Mouse (Mus musculus) limb, embryonic 11.5 days (tissue): ENCODE results near the gene Rbms2. TPM values are rescaled to one million over a fixed set of nuclear protein-coding genes. Genes with fewer than 3 reads are reported as not detected.
"Not testable (repeated sequence)": the region's sequence is repeated elsewhere in the genome, so short reads cannot be mapped to it uniquely, and the experiment has no call there.

Source experiments
- ATAC-seq: fragments of 200-750 bp; cut with Nextera tagmentation; 2 replicates; pipeline ENCODE4 v1.8.0; 2017; ENCODE audit warnings: low read depth; ENCODE audit not compliant: insufficient number of reproducible peaks, low FRiP score, low TSS enrichment
- DNase-seq: peaks from one replicate; pipeline ENCODE4 v3.0.0-alpha.2; 2015; ENCODE audit warnings: low spot score
- H3K27ac ChIP-seq: fragments of 300-500 bp; sonication (generic); replicated peaks from 2 replicates; pipeline ENCODE4 v1.5.1; 2014; ENCODE audit warnings: low read depth, mild to moderate bottlenecking, low read length
- H3K27me3 ChIP-seq: fragments of 300-500 bp; sonication (generic); 2 replicates; pipeline ENCODE4 v1.6.1; 2014; ENCODE audit warnings: mild to moderate bottlenecking, low read length, mixed read lengths; ENCODE audit not compliant: control insufficient read depth, insufficient read depth
- H3K36me3 ChIP-seq: fragments of 300-500 bp; sonication (generic); 2 replicates; pipeline ENCODE4 v1.6.1; 2014; ENCODE audit warnings: mild to moderate bottlenecking, low read length, moderate library complexity, mixed read lengths; ENCODE audit not compliant: control insufficient read depth, insufficient read depth
- H3K4me1 ChIP-seq: fragments of 300-500 bp; sonication (generic); 2 replicates; pipeline ENCODE4 v1.6.1; 2014; ENCODE audit warnings: low read length, mixed read lengths; ENCODE audit not compliant: control insufficient read depth, insufficient read depth
- H3K4me2 ChIP-seq: fragments of 300-500 bp; sonication (generic); 2 replicates; pipeline ENCODE4 v1.6.1; 2014; ENCODE audit warnings: low read depth, mild to moderate bottlenecking, moderate library complexity; ENCODE audit not compliant: severe bottlenecking
- H3K4me3 ChIP-seq: fragments of 300-500 bp; sonication (generic); 2 replicates; pipeline ENCODE4 v1.5.1; 2014; ENCODE audit warnings: low read depth, low read length
- H3K9ac ChIP-seq: fragments of 300-500 bp; sonication (generic); 2 replicates; pipeline ENCODE4 v1.6.1; 2014; ENCODE audit warnings: mild to moderate bottlenecking, low read length
- H3K9me3 ChIP-seq: fragments of 300-500 bp; sonication (generic); 2 replicates; pipeline ENCODE4 v1.6.1; 2016; ENCODE audit warnings: low read length; ENCODE audit not compliant: control insufficient read depth
- WGBS: fragments of 180-500 bp; shearing (Covaris S2); extraction: QIAGEN DNeasy Blood & Tissue Kit; methylation state at CpG from one replicate; pipeline ENCODE4 v1.1.7; 2014; 5-methylcytosine and 5-hydroxymethylcytosine counted together
- polyA plus RNA-seq: library from polyadenylated mRNA; unstranded; fragments of >200 nt; fragmentation: Nextera tagmentation; extraction: Ambion mirVana; gene quantifications from 2 replicates; pipeline ENCODE4 v1.2.1, GENCODE M21; 2014

The Rbms2 gene
- polyA plus RNA-seq, 1 experiment from 2014 or later = 25.2 TPM

DNA sequence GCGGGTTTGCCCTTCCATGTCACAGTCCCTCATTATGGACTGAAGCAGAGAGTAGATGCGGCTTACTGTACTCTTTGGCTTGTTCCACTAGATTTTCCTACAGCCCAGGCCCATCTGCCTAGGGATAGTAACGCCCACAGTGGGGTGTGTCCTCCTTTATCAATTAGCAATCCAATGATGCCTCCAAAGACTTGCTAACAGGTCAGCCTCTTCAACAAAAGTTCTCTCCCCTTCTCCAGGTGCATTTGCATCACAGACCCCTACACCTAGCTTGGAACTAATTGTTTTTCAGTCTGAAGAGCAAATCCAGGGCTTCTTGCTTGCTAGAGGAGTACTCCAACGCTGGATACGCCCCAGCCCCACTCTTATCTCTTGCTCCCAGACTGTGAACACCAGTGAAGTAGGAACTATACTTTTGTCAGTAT is 7.1 kb upstream of the Rbms2 start:
- Histone ChIP-seq H3K27me3 (no peaks in the 10 kb centered on the region), H3K9me3 (no peaks in the 10 kb centered on the region)
- WGBS = 68% methylated on average over 5 of the region's 5 CpGs

DNA sequence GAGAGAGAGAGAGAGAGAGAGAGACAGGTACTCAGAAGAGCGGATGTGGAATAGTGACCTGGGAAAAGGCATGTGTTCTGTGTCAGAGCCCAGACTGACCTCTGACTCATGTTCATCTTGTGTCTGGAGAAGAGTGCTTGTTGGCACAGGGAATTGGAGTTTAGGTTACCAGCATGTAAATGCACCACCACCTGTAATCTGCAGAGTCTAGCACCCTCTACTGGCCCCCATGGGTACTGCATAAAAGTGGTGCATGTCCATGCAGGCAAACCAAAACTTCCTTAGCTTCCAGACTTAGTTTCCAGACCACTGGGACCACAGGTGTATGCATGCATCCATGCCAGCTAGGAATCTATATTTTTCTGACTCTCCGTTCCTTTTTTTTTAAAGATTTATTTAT is 5.9 kb upstream of the Rbms2 start:
- Histone ChIP-seq H3K4me1 (no peaks in the 10 kb centered on the region), H3K27ac (no peak overlapping the region), H3K4me3 (no peak overlapping the region), H3K9ac (no peak overlapping the region), H3K4me2 (no peak overlapping the region), H3K36me3 (no peaks in the 10 kb centered on the region), H3K27me3 (no peaks in the 10 kb centered on the region), H3K9me3 (no peaks in the 10 kb centered on the region)
- peak; percentile 96 for DNase-seq
- ATAC-seq = peak; percentile 55
- 67% methylated on average over 2 of the region's 2 CpGs for WGBS

More for the DNA sequence above, 7.1 kb upstream of the Rbms2 start:
- no peak overlapping the region for H3K27ac ChIP-seq
- no peak overlapping the region for H3K4me3 ChIP-seq
- no peak overlapping the region for H3K9ac ChIP-seq
- no peaks in the 10 kb centered on the region for H3K4me1 ChIP-seq
- DNase-seq (no peak), ATAC-seq (no peak)
- H3K36me3 ChIP-seq = no peaks in the 10 kb centered on the region
- no peak overlapping the region for H3K4me2 ChIP-seq

DNA sequence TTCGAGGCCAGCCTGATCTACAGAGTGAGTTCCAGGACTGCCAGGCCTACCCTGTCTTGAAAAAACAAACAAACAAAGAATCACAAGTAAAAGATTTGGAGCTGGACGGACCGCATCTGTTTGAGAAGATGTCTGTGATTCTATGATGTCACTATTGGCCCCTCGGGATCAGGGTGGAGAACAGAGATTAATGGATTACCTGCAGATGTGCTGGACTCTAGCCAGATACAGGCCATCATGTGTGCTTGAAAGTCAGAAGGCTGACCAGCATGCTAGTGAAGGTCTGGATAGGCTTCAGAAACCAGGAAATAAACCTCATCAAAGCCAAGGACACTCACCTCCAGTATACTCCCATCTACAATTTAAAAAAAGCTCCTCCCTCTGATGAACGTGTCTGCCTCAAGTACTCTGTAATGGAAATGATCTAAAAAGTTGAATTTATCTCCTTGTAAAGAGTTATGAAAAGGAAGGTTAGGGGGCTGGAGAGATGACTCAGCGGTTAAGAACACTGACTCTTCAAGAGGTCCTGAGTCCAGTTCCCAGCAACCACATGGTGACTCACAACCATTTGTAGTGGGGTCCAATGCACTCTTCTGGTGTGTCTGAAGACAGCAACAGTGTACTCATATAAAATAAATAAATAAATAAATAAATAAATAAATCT is 5.3 kb upstream of the Rbms2 start:
- Histone ChIP-seq H3K36me3 (no peaks in the 10 kb centered on the region), H3K4me2 (no peak overlapping the region), H3K27ac (no peak overlapping the region), H3K4me3 (no peak overlapping the region), H3K9ac (no peak overlapping the region), H3K9me3 (no peaks in the 10 kb centered on the region), H3K27me3 (no peaks in the 10 kb centered on the region), H3K4me1 (no peaks in the 10 kb centered on the region)
- WGBS = 85% methylated on average over 6 of the region's 6 CpGs
- DNase-seq (no peak), ATAC-seq (peak; percentile 11; the same call in 1 of the 2 replicates)

DNA sequence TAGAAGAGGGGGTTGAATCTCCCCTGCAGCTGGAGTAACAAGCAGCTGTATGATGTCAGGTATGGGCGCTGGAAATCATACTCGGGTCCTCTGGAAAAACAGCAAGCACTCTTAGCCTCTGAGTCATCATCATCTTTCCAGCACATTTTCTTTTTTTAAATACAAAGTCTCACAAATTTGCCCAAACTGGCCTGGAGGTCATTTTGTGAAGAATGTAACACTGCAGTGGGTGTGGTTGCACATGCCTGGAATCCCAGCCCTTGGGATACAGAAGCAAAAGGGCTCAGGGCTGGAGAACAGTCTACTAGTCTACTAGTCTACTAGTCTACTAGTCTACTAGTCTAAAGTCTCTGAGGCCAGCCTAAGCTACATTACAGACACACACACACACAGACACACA is 4.2 kb upstream of the Rbms2 start:
- H3K27ac ChIP-seq = no peak overlapping the region
- ATAC-seq = no peak
- no peaks in the 10 kb centered on the region for H3K36me3 ChIP-seq
- H3K4me1 ChIP-seq = peaks cover 5% of the 10 kb centered on the region; the same call in 1 of the 2 replicates
- WGBS = 97% methylated on average over 2 of the region's 2 CpGs
- H3K9ac ChIP-seq = no peak overlapping the region
- no peaks in the 10 kb centered on the region for H3K9me3 ChIP-seq
- H3K4me2 ChIP-seq = no peak overlapping the region
- no peak overlapping the region for H3K4me3 ChIP-seq
- no peak for DNase-seq
- no peaks in the 10 kb centered on the region for H3K27me3 ChIP-seq

DNA sequence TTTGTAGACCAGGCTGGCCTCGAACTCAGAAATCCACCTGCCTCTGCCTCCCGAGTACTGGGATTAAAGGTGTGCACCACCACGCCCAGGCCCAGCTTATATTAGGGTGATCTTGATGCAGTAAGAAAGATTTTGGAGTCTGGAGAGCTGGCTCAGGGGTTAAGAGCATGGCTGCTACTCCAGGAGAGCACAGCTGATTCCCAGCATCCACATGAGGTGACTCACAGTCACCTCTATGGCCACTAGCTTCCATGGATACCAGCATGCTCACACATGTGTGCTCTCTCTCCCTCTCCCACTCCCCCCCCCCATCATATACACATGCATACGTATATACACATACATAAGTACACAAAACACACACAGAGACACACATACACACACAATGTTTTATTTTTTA is 2.8 kb downstream of the Rbms2 start:
- H3K9me3 ChIP-seq = no peaks in the 10 kb centered on the region
- H3K4me3 ChIP-seq = no peak overlapping the region
- DNase-seq = no peak
- no peaks in the 10 kb centered on the region for H3K36me3 ChIP-seq
- no peak overlapping the region for H3K27ac ChIP-seq
- H3K9ac ChIP-seq = no peak overlapping the region
- H3K4me2 ChIP-seq = no peak overlapping the region
- H3K27me3 ChIP-seq = no peaks in the 10 kb centered on the region
- 83% methylated on average over 4 of the region's 4 CpGs for WGBS
- ATAC-seq = no peak
- H3K4me1 ChIP-seq = peaks cover 12% of the 10 kb centered on the region

DNA sequence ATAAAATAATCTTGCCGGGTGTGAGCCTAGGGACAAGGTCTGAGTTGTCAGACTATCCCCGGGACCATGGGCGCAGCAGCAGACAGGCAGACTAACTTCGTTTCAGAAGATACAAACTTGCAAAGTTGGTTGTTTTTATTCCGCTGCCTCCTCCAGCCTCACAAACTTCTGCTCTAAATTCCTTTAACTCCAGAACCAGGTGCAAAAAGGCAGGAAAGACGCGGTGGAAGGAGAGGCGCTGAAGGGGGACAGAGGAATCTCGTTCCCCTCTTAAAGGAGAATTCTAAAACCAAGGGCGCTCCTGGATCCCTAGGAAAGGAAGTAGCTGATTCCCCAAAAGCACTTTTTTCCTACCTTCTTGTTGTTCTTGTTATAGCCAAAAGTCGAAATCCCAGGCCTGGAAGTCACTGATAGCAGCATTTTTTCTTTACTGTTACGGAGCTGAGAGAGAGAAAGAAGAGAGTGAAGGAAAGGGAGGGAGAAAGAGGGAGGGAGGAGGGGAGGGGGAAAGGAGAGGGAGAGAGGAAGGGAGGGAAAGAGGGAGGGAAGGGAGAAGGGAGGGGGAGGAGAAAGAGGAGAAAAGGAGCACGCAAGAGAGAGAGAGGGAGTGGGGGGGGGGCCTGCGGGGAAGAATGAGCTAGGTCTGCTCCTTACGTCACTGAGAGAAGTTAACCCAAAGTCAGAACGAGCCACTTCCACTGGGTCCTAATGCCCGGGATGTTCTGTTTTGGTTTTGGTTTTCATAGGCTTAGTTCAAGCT is 3.9 kb downstream of the Rbms2 start:
- H3K4me3 ChIP-seq = peak overlapping the region; percentile 50
- WGBS = under 1% methylated on average over 17 of the region's 17 CpGs
- ATAC-seq = peak; percentile 74; the same call in 1 of the 2 replicates

DNA sequence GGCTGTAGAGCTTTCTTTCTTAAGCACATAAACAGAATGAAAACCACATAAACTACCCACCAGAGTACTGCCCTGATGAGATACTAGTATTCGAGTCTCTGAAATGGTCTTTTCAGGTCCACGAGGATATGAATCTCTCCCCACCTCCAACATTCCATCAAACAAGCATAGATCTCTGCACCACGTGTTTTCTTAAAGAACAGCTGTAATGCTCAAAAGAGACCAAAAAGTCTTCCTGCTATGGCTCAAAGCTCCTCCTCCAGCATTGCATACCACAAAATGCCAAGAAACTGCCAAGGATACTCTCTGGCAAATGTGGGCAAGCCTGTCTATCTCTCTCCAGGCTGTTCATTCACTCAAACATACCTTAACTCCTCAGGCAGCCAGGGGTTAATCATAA is 4.8 kb downstream of the Rbms2 start:
- Histone ChIP-seq H3K4me3 (peak overlapping the region; percentile 50), H3K9me3 (no peaks in the 10 kb centered on the region), H3K4me1 (peaks cover 12% of the 10 kb centered on the region), H3K27me3 (no peaks in the 10 kb centered on the region), H3K36me3 (no peaks in the 10 kb centered on the region), H3K9ac (peak overlapping the region; percentile 58; the same call in 1 of the 2 replicates), H3K27ac (0 out of 2 replicates have a peak overlapping the region, but pooled peaks have one; percentile 8), H3K4me2 (peak overlapping the region; percentile 74)
- DNase-seq (no peak), ATAC-seq (no peak)
- whole genome bisulfite sequencing = 24% methylated on average over 3 of the region's 3 CpGs

More for the DNA sequence above, 3.9 kb downstream of the Rbms2 start:
- no peaks in the 10 kb centered on the region for H3K36me3 ChIP-seq
- H3K27me3 ChIP-seq = no peaks in the 10 kb centered on the region
- H3K4me2 ChIP-seq = peak overlapping the region; percentile 74
- peak overlapping the region; percentile 58 for H3K9ac ChIP-seq
- peaks cover 12% of the 10 kb centered on the region for H3K4me1 ChIP-seq
- H3K9me3 ChIP-seq = no peaks in the 10 kb centered on the region
- peak; percentile 77 for DNase-seq
- peak overlapping the region; percentile 8 for H3K27ac ChIP-seq

DNA sequence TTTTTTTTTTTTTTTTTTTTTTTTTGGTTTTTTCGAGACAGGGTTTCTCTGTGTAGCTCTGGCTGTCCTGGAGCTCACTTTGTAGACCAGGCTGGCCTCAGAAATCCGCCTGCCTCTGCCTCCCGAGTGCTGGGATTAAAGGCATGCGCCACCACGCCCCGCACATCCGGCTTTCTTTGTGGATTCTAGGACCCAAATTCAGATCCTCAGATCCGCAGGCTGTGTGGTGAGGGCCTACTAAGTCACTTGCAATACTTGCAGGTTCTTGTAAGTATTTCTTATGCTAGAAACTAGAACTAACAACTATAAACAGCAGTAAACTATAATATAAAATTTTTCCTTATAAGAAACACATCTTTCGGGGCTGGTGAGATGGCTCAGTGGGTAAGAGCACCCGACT is 8.7 kb downstream of the Rbms2 start:
- ATAC-seq, H3K9me3 ChIP-seq, H3K4me3 ChIP-seq, H3K9ac ChIP-seq, H3K4me2 ChIP-seq, H3K36me3 ChIP-seq, H3K27ac ChIP-seq, DNase-seq, H3K4me1 ChIP-seq, H3K27me3 ChIP-seq: not testable (repeated sequence)
- WGBS = 97% methylated on average over 10 of the region's 10 CpGs
